10 mouse cellular contexts compared by ENCODE assay signal in the genomic region with DNA sequence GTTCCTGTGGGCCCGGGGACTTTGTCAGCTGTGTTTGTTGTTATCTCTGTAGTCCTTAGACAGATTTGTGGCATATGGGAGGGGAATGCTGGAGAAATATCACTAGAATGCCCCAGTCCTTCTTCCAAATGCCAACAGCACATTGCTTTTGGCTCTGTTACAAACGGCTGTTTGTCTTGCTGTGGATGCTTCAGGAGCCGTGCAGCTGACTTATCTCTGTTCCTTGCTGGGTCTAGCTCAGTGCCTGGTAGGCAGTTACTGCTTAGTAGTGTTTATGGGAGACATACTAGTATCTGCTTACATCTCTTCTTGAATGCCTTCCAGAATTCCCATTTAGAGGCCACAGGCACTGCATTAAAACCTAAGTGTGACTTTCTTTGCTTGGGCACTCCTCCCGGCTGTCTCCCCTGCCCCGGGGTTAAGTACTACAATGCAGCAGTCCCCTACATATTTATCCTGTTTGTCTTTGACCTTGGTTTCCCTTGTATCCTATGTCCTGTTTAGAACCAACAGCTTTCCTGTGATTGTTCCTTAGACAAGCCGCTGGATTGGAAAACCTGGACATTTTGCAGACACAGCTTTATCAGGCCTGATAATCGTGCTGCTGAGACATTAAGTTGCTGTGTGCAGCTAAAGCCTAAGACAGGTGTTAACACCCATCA.
A peak's percentile ranks its signal among the peaks of the same experiment; 100 is the strongest.
DNase-seq lines count a peak whose midpoint lies in the region; ATAC-seq and TF ChIP-seq lines count a peak whose summit lies in the region.
"Had no signal": no experiment of that assay in that cellular context is flagged by ENCODE, and none has a peak within 500 bp of the region (broad histone marks: within the 10 kb centered on the region; RNA-seq: fewer than 3 reads in every experiment).

No protein-coding gene starts in this region.

- peak overlapping the region; percentile 56; the same call in 1 of the 2 replicates for H3K27ac ChIP-seq in olfactory bulb, adult 2 months (ENCODE audit: insufficient read depth, low read depth, low read length)
- no peak overlapping the region for H3K27ac ChIP-seq in midbrain, postnatal 0 days (ENCODE audit: low read depth, low read length)
- H3K27ac ChIP-seq: limb, embryonic 15.5 days had no signal

- no peak overlapping the region for H3K4me2 ChIP-seq in midbrain, postnatal 0 days (ENCODE audit: low read depth, low read length, poor library complexity, severe bottlenecking)
- H3K4me2 ChIP-seq: limb, embryonic 15.5 days had no signal

- TF ChIP-seq CTCF in olfactory bulb, adult 2 months (IDR thresholded peaks at IDR 0.05; ENCODE audit: insufficient read depth, low read depth, low read length), result no peak
- no peak for TF ChIP-seq CTCF in midbrain, postnatal 0 days (IDR thresholded peaks at IDR 0.05)

- no peaks in the 10 kb centered on the region for H3K36me3 ChIP-seq in midbrain, postnatal 0 days (ENCODE audit: insufficient read depth, low read length)
- H3K36me3 ChIP-seq: limb, embryonic 15.5 days had no signal

- H3K9ac ChIP-seq in midbrain, postnatal 0 days (replicated peaks; ENCODE audit: low read length, poor library complexity, severe bottlenecking), result no peak overlapping the region
- H3K9ac ChIP-seq: limb, embryonic 15.5 days had no signal

- WGBS in olfactory bulb, adult 2 months, result 48% methylated on average over 7 of the region's 7 CpGs
- WGBS in midbrain, postnatal 0 days, result 78% methylated on average over 7 of the region's 7 CpGs

- peak; percentile 39 for DNase-seq in cerebellum, adult 11 months
- DNase-seq in cerebellum, postnatal 4 days (ENCODE audit: low spot score in 2 of 2), result no peak
- DNase-seq in retina, adult 2 months (ENCODE audit: low read depth, low spot score), result peak; percentile 47
- no peak for DNase-seq in retina, embryonic 14.5 days (ENCODE audit: low spot score)
- DNase-seq in kidney, postnatal 14 days, result peak; percentile 67
- DNase-seq in urinary bladder, postnatal 4 days (ENCODE audit: low spot score in 2 of 2), result no peak
- DNase-seq in midbrain, postnatal 0 days (ENCODE audit: low spot score), result no peak
- DNase-seq: retina, postnatal 1 day had no signal

- no peak for TF ChIP-seq POLR2A in olfactory bulb, adult 2 months (IDR thresholded peaks at IDR 0.05; ENCODE audit: insufficient read depth, low read depth, low read length)

- no peak overlapping the region for H3K4me3 ChIP-seq in olfactory bulb, adult 2 months (ENCODE audit: insufficient read depth, low read depth, low read length)
- H3K4me3 ChIP-seq in midbrain, postnatal 0 days (ENCODE audit: low read depth, low read length), result no peak overlapping the region
- H3K4me3 ChIP-seq: limb, embryonic 15.5 days had no signal

- no peaks in the 10 kb centered on the region for H3K27me3 ChIP-seq in midbrain, postnatal 0 days (ENCODE audit: insufficient read depth, low read length)
- H3K27me3 ChIP-seq: limb, embryonic 15.5 days had no signal

- peaks cover 15% of the 10 kb centered on the region; the same call in 1 of the 2 replicates for H3K4me1 ChIP-seq in olfactory bulb, adult 2 months (ENCODE audit: control insufficient read depth, insufficient read depth, low read length)
- H3K4me1 ChIP-seq in midbrain, postnatal 0 days (ENCODE audit: insufficient read depth, low read length), result 0 out of 2 replicates have a peak, but pooled peaks cover 4% of the 10 kb centered on the region
- H3K4me1 ChIP-seq: limb, embryonic 15.5 days had no signal

- no peaks in the 10 kb centered on the region for H3K9me3 ChIP-seq in midbrain, postnatal 0 days (ENCODE audit: low read length)
- H3K9me3 ChIP-seq: limb, embryonic 15.5 days had no signal

- no peak for ATAC-seq in midbrain, postnatal 0 days (ENCODE audit: low FRiP score)

Comparison
In these comparisons a context has a peak if more than half of its experiments do, and no peak if none do; other contexts are left out.
1. DNase-seq: peak in cerebellum, adult 11 months (single experiment), retina, adult 2 months (single experiment) and kidney, postnatal 14 days (single experiment); none in cerebellum, postnatal 4 days (0 of 2), retina, embryonic 14.5 days (single experiment), urinary bladder, postnatal 4 days (0 of 2) and midbrain, postnatal 0 days (single experiment).